Comparison of ENCODE assay signal across 7 mouse cellular contexts in the genomic region with DNA sequence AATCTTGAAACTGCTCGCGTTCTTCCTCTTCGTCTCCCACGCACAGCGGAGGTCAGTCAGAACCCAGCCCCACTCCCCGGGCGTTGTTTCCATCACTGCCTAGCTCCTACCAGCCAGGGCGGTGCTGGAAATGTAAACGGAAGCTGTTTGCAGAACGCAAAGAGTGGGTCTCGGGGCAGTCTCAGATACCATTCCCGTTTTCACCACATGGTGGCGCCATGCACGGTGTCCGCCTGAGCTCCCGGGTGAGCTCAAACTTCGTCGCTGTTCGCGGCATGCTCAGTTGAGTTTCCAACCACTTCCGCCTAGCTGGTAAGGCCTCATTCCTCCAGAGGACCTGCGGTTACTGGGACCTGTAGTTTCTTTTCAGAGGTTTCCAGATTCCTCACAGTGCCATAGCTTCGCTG. TPM values are rescaled to one million over a fixed set of nuclear protein-coding genes. Genes with fewer than 3 reads are reported as not detected.
A peak's percentile ranks its signal among the peaks of the same experiment; 100 is the strongest.
DNase-seq lines count a peak whose midpoint lies in the region; ATAC-seq lines count a peak whose summit lies in the region.

No protein-coding gene starts in this region.

- no peak overlapping the region for H3K9ac ChIP-seq in midbrain, embryonic 11.5 days (ENCODE audit: low read length)

- 2% methylated on average over 23 of the region's 23 CpGs for WGBS in midbrain, embryonic 11.5 days

- H3K27ac ChIP-seq in midbrain, embryonic 11.5 days (ENCODE audit: low read depth, low read length): no peak overlapping the region

- no peaks in the 10 kb centered on the region for H3K9me3 ChIP-seq in midbrain, embryonic 11.5 days (ENCODE audit: control insufficient read depth, low read length)

- DNase-seq in ZHBTc4 (ENCODE audit: low read depth, low spot score): peak; percentile 95
- peak; percentile 82 for DNase-seq in gastrocnemius, postnatal 14 days
- peak; percentile 81 for DNase-seq in left cerebral cortex, postnatal 4 days
- DNase-seq in midbrain, embryonic 11.5 days (ENCODE audit: low spot score, missing footprints): peak; percentile 99
- DNase-seq in spleen, adult 12 weeks (ENCODE audit: low spot score): peak; percentile 79

- ATAC-seq in common myeloid progenitor, adult 5-6 weeks (replicated peaks; ENCODE audit: low read depth, poor library complexity, severe bottlenecking): peak; percentile 80
- peak; percentile 93 for ATAC-seq in inflammation-experienced regulatory T-cells, adult 6 months
- ATAC-seq in midbrain, embryonic 11.5 days (ENCODE audit: low FRiP score): peak; percentile 36; the same call in 1 of the 2 replicates

- intact Hi-C loops in gastrocnemius, postnatal 14 days (cut with DNase I; ENCODE audit: low total_unique reads): no loop called here
- intact Hi-C loops in left cerebral cortex, postnatal 4 days (cut with DNase I): no loop called here

- no peaks in the 10 kb centered on the region for H3K36me3 ChIP-seq in midbrain, embryonic 11.5 days (ENCODE audit: control insufficient read depth, insufficient read depth, low read length)

- 0 out of 2 replicates have a peak overlapping the region, but pooled peaks have one; percentile 9 for H3K4me3 ChIP-seq in midbrain, embryonic 11.5 days (ENCODE audit: low read depth, low read length)

- H3K4me2 ChIP-seq in midbrain, embryonic 11.5 days: peak overlapping the region; percentile 32

- H3K4me1 ChIP-seq in midbrain, embryonic 11.5 days (ENCODE audit: control insufficient read depth, insufficient read depth, low read length): peaks cover 13% of the 10 kb centered on the region

- H3K27me3 ChIP-seq in midbrain, embryonic 11.5 days (ENCODE audit: control insufficient read depth, insufficient read depth, low read length): peaks cover 61% of the 10 kb centered on the region

RNA-seq across cellular contexts. Expression of gene Espn, which starts 1.6 kb away (rescaled TPM):
- 1.3 and 1.8 TPM in 2 replicates for total RNA-seq in common myeloid progenitor, adult 5-6 weeks (2017)
- total RNA-seq in gastrocnemius, postnatal 14 days (2021): under 1 TPM; 0.58 to 0.90 TPM
- 10 to 100 TPM in 1 of 3 experiments, 1 to 10 TPM in 2; 6.0 to 13.1 (median 9.7) TPM for polyA plus RNA-seq in inflammation-experienced regulatory T-cells, adult 6 months (2017; shearing (Covaris generic))
- under 1 TPM in 1 of 2 experiments, not detected in 1; 0.46 TPM for total RNA-seq in left cerebral cortex, postnatal 4 days (2021)
- 0.33 and 0.61 TPM in 2 replicates for polyA plus RNA-seq in midbrain, embryonic 11.5 days (2014; fragmentation: Nextera tagmentation; extraction: Ambion mirVana)

RNA-seq across cellular contexts. Expression of gene Hes2, which starts 4.9 kb away (rescaled TPM):
- total RNA-seq in common myeloid progenitor, adult 5-6 weeks (2017): not detected in 2 replicates
- not detected for total RNA-seq in gastrocnemius, postnatal 14 days (2021)
- not detected for polyA plus RNA-seq in inflammation-experienced regulatory T-cells, adult 6 months (2017; shearing (Covaris generic))
- total RNA-seq in left cerebral cortex, postnatal 4 days (2021): not detected
- polyA plus RNA-seq in midbrain, embryonic 11.5 days (2014; fragmentation: Nextera tagmentation; extraction: Ambion mirVana): 1.0 and 1.4 TPM in 2 replicates

RNA-seq across cellular contexts. Expression of gene Acot7, which starts 24.2 kb away (rescaled TPM):
- total RNA-seq in common myeloid progenitor, adult 5-6 weeks (2017): 58.2 and 59.6 TPM in 2 replicates
- total RNA-seq in gastrocnemius, postnatal 14 days (2021): 10 to 100 TPM; 12.5 to 13.2 TPM
- polyA plus RNA-seq in inflammation-experienced regulatory T-cells, adult 6 months (2017; shearing (Covaris generic)): 100 to 1,000 TPM; 124 to 249 (median 126) TPM
- total RNA-seq in left cerebral cortex, postnatal 4 days (2021): 100 to 1,000 TPM; 349 to 380 TPM
- 92.5 and 93.5 TPM in 2 replicates for polyA plus RNA-seq in midbrain, embryonic 11.5 days (2014; fragmentation: Nextera tagmentation; extraction: Ambion mirVana)

RNA-seq across cellular contexts. Expression of gene Tnfrsf25, which starts 38.0 kb away (rescaled TPM):
- total RNA-seq in common myeloid progenitor, adult 5-6 weeks (2017): not detected in 2 replicates
- 1 to 10 TPM in 1 of 2 experiments, under 1 TPM in 1; 0.74 to 1.1 TPM for total RNA-seq in gastrocnemius, postnatal 14 days (2021)
- 100 to 1,000 TPM; 125 to 133 (median 127) TPM for polyA plus RNA-seq in inflammation-experienced regulatory T-cells, adult 6 months (2017; shearing (Covaris generic))
- total RNA-seq in left cerebral cortex, postnatal 4 days (2021): 1 to 10 TPM; 2.3 to 2.6 TPM
- 0.28 and 0.31 TPM in 2 replicates for polyA plus RNA-seq in midbrain, embryonic 11.5 days (2014; fragmentation: Nextera tagmentation; extraction: Ambion mirVana)

Comparison
In these comparisons a context has a peak if more than half of its experiments do, and no peak if none do; other contexts are left out.
1. ATAC-seq: peak in every context shown above with its lines; median percentile 93 in inflammation-experienced regulatory T-cells, adult 6 months; 80 in common myeloid progenitor, adult 5-6 weeks; 36 in midbrain, embryonic 11.5 days.